Mouse (Mus musculus) intestine, embryonic 14.5 days (tissue): ENCODE measurements at regions not wholly inside any gene's neighbourhood (a gene's known extent, or its start where the extent isn't known, plus 50 kb on each side); places are given as distances from the start of the nearest gene placed in this dataset.

Experiments
- ATAC-seq: fragments of 200-750 bp; cut with Nextera tagmentation; replicated peaks from 2 replicates; pipeline ENCODE4 v1.8.0; 2017; ENCODE audit warnings: low read depth, moderate number of reproducible peaks, moderate TSS enrichment, moderate library complexity; ENCODE audit not compliant: low FRiP score, low TSS enrichment
- DNase-seq: peaks from one replicate; pipeline ENCODE4 v3.0.0-alpha.2; 2018; ENCODE audit warnings: low spot score
- H3K27ac ChIP-seq: fragments of 300-500 bp; sonication (generic); 2 replicates; pipeline ENCODE4 v1.5.1; 2014; ENCODE audit warnings: low read depth, mild to moderate bottlenecking, control low read depth
- H3K27me3 ChIP-seq: fragments of 300-500 bp; sonication (generic); replicated peaks from 2 replicates; pipeline ENCODE4 v1.6.1; 2014; ENCODE audit warnings: low read length, control low read depth; ENCODE audit not compliant: control insufficient read depth, insufficient read depth
- H3K36me3 ChIP-seq: fragments of 300-500 bp; sonication (generic); 2 replicates; pipeline ENCODE4 v1.6.1; 2014; ENCODE audit warnings: low read length, control low read depth; ENCODE audit not compliant: control insufficient read depth, insufficient read depth
- H3K4me1 ChIP-seq: fragments of 300-500 bp; sonication (generic); replicated peaks from 2 replicates; pipeline ENCODE4 v1.6.1; 2014; ENCODE audit warnings: low read length, control low read depth, mixed read lengths; ENCODE audit not compliant: control insufficient read depth, insufficient read depth
- H3K4me2 ChIP-seq: fragments of 300-500 bp; sonication (generic); 2 replicates; pipeline ENCODE4 v1.6.1; 2014; ENCODE audit warnings: low read length
- H3K4me3 ChIP-seq: fragments of 300-500 bp; sonication (generic); 2 replicates; pipeline ENCODE4 v1.5.1; 2014; ENCODE audit warnings: low read depth, low read length, control low read depth, mixed read lengths
- H3K9ac ChIP-seq: fragments of 300-500 bp; sonication (generic); 2 replicates; pipeline ENCODE4 v1.6.1; 2014; ENCODE audit warnings: mild to moderate bottlenecking, low read length
- H3K9me3 ChIP-seq: fragments of 300-500 bp; sonication (generic); 2 replicates; pipeline ENCODE4 v1.6.1; 2016; ENCODE audit warnings: low read length, control low read depth; ENCODE audit not compliant: control insufficient read depth
- WGBS: fragments of 180-500 bp; shearing (Covaris S2); extraction: QIAGEN DNeasy Blood & Tissue Kit; methylation state at CpG from one replicate; pipeline ENCODE4 v1.1.7; 2014; 5-methylcytosine and 5-hydroxymethylcytosine counted together

DNA sequence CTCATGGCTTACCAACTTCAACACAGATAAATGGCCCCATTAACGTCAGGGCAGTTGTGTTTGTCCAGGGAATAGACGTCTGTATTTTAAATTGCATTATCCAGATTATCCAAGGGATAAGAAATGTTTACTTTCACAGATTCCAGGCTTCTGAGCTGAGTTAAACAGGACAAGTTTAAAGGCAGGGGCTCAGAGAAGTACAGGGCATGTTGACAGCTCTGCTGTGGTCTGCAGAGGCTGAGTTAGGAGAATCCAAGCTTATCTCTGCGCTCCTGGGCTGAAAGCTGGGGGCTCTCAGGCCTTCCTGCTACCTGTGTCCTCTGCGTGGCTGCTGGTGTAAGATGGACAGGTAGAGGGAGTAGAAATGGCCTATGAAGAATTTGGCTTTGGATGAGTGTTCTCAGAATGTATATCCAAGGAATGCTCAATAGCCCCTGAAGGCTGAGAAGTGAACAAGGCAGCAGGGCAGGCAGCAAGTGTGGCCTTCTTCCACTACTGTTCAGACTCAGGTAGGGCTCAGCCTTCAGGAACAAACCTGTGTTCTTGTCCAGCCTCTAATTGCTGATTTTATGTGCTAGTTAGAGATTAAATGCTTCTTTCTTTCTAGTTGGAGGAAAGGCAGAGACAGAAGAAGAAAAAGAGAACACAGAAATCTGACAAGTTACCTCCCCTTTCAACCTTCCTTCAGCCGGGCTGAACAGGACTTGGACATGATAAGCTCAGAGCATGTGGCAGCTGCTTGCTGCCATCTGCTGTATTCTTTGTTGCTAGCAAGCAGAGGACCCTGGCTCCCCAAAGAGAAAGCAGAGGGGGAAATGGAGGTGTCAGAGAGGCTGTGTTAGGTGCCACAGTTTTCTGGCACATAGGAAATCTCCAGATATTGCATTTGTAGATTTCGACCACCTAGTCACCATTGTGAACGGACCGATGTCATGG lies 77.9 kb upstream of the Grem2 start:
- no peaks in the 10 kb centered on the region for H3K9me3 ChIP-seq
- peaks cover 5% of the 10 kb centered on the region; the same call in 1 of the 2 replicates for H3K4me1 ChIP-seq
- no peak overlapping the region for H3K9ac ChIP-seq
- no peak overlapping the region for H3K4me2 ChIP-seq
- DNase-seq (no peak), ATAC-seq (0 out of 2 replicates have a peak, but pooled peaks have one; percentile 23)
- no peak overlapping the region for H3K4me3 ChIP-seq
- peak overlapping the region; percentile 47; the same call in 1 of the 2 replicates for H3K27ac ChIP-seq
- no peaks in the 10 kb centered on the region for H3K36me3 ChIP-seq
- WGBS: 33% methylated on average over 8 of the region's 8 CpGs
- H3K27me3 ChIP-seq: no peaks in the 10 kb centered on the region

DNA sequence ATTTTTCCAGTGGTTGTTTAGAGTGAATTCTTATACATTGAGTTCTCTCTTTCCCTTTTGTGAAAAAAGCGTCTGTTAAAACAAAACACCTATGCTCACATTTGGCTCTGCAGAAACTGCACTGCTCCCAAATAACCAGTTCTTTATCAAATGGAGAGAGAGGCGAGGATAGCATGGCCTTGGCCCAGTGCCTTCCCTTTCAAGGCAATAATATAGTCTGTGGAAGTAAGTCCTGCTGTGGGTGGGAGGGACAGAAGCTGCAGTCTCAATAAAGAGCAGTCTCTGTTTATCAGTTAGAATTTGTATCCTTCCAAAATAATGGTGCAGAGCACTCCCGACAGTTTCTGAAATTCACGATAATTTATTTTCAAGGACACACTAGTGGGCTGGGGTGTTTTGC lies 70.9 kb upstream of the Grem2 start:
- no peak for ATAC-seq
- no peaks in the 10 kb centered on the region for H3K4me1 ChIP-seq
- H3K4me2 ChIP-seq: no peak overlapping the region
- no peak overlapping the region for H3K9ac ChIP-seq
- H3K9me3 ChIP-seq: no peaks in the 10 kb centered on the region
- DNase-seq: no peak
- no peaks in the 10 kb centered on the region for H3K27me3 ChIP-seq
- 65% methylated on average over 4 of the region's 4 CpGs for WGBS
- no peaks in the 10 kb centered on the region for H3K36me3 ChIP-seq
- no peak overlapping the region for H3K4me3 ChIP-seq
- no peak overlapping the region for H3K27ac ChIP-seq

DNA sequence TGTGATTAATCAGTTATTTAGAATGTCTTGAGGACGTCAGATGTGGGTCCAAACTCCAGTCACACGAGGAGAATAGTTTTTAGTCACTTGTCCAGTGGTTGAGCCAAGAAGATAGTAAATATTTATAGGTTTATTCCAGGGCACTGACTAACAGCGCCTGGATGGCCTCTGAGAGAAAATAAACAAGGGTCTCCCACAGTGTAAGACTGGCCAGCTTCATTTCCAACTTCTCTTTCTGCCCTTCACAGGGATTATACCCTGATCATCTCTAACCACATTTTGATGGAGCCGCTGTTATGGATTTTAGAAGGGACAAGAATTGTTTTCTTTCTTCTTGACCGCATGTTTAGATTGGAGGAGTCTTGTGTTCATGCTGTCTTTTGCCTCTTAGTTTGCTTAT lies 67.0 kb upstream of the Grem2 start:
- 53% methylated on average over 5 of the region's 5 CpGs for WGBS
- Histone ChIP-seq H3K36me3 (no peaks in the 10 kb centered on the region), H3K9ac (no peak overlapping the region), H3K4me3 (no peak overlapping the region), H3K27ac (no peak overlapping the region), H3K4me1 (no peaks in the 10 kb centered on the region), H3K9me3 (no peaks in the 10 kb centered on the region), H3K27me3 (no peaks in the 10 kb centered on the region), H3K4me2 (no peak overlapping the region)
- DNase-seq: no peak
- no peak for ATAC-seq

DNA sequence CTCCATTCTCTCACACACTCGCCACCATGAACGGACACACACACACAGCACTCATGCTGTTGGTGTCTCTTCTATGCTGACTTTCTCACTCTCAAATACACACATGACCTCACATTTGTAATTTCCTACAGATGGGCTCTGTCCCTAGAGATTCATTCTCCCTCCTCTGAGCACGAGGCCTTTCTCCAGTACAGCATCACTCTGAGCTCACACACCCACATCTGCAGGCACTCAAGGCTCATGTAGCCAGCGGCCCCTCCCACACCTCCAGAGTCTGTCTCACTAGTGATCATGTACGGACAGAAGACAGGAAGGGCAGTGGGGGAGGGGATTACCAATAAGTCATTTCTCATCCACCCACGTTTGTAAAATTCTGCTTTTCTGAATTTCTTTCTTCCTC lies 50.3 kb upstream of the Grem2 start:
- H3K9me3 ChIP-seq: no peaks in the 10 kb centered on the region
- no peak overlapping the region for H3K4me3 ChIP-seq
- no peak for ATAC-seq
- no peaks in the 10 kb centered on the region for H3K27me3 ChIP-seq
- 47% methylated on average over 6 of the region's 6 CpGs for WGBS
- no peak for DNase-seq
- no peaks in the 10 kb centered on the region for H3K36me3 ChIP-seq
- no peak overlapping the region for H3K27ac ChIP-seq
- no peak overlapping the region for H3K9ac ChIP-seq
- H3K4me2 ChIP-seq: no peak overlapping the region
- no peaks in the 10 kb centered on the region; the same call in 1 of the 2 replicates for H3K4me1 ChIP-seq
